Mouse (Mus musculus) CD4-positive, CD25-positive, alpha-beta regulatory T cell, adult 2 months (primary cell): ENCODE measurements around the gene Rbpjl.

Experiments
- DNase-seq: peaks from one replicate; pipeline ENCODE4 v3.0.0-alpha.2; 2012; ENCODE audit warnings: low read depth, low spot score

The Rbpjl gene

GRCm38 (mm10) chr2:164445399-164446085, 42.6 kb downstream of the Rbpjl start:
- no peak for DNase-seq

GRCm38 (mm10) chr2:164446086-164446469, 43.1 kb downstream of the Rbpjl start:
- DNase-seq, result no peak

- no peak for DNase-seq
Measured at GRCm38 (mm10) chr2:164448140-164448539, 45.2 kb downstream of the Rbpjl start.

GRCm38 (mm10) chr2:164448921-164449320, 46.0 kb downstream of the Rbpjl start:
- no peak for DNase-seq

GRCm38 (mm10) chr2:164449341-164450042, 46.6 kb downstream of the Rbpjl start:
- DNase-seq, result no peak

- no peak for DNase-seq
Measured at GRCm38 (mm10) chr2:164452000-164452676, 49.2 kb downstream of the Rbpjl start.

- DNase-seq, result no peak
Measured at GRCm38 (mm10) chr2:164453047-164453757, 50.3 kb downstream of the Rbpjl start.

- no peak for DNase-seq
Measured at GRCm38 (mm10) chr2:164453887-164454500, 51.1 kb downstream of the Rbpjl start.

GRCm38 (mm10) chr2:164454846-164455245, 51.9 kb downstream of the Rbpjl start:
- DNase-seq, result no peak

- no peak for DNase-seq
Measured at GRCm38 (mm10) chr2:164455421-164456190, 52.7 kb downstream of the Rbpjl start.

- no peak for DNase-seq
Measured at GRCm38 (mm10) chr2:164456413-164456812, 53.5 kb downstream of the Rbpjl start.

- peak; percentile 79 for DNase-seq
Measured at GRCm38 (mm10) chr2:164456864-164457300, 53.9 kb downstream of the Rbpjl start, which contains the start of gene Sys1. TSS of gene Sys1 (plus strand) at chr2:164456964.

- DNase-seq, result peak; percentile 23
Measured at GRCm38 (mm10) chr2:164457942-164458341, 55.0 kb downstream of the Rbpjl start.

GRCm38 (mm10) chr2:164458535-164458934, 55.6 kb downstream of the Rbpjl start:
- no peak for DNase-seq

- DNase-seq, result peak; percentile 97
Measured at GRCm38 (mm10) chr2:164460745-164461551, 58.0 kb downstream of the Rbpjl start, which contains the start of gene Gm20458. TSS of gene Gm20458 (plus strand) at chr2:164460967.
